Mouse (Mus musculus) cerebellum, adult 9-10 months (tissue): ENCODE data around the gene Ranbp3l.

Experiments
- DNase-seq: peaks from one replicate; pipeline ENCODE4 v3.0.0; 2022

Ranbp3l gene

DNA sequence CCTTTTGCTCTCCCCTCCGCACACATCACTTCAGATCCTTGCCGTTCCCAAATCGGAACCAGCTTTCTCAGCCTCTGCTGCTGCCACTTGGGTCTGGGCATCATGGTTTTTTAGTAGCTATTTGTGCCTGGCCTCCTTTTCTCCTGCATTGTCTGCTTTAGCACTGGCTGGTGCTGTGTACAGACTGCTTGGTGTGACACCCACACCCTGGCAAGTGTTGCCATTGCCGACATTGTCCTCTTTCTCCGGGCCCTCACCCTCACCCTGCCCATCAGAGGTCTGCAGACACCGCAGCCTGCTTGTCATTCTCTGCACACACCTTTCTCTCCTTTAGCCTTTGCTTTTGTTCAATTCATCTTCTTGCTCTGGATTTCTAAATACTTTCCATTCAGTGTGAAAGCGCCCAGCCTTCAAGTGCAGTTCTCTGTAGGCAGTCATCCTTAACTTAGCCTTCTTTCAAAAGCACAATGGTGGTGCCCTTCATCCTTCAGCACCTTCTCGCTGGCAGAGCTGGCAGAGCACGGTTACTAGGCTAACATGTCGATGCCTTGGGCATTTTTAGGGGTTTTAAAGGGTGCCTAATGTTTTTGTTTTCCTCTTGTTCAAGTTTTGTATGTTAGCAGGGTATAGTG is 132.8 kb downstream of the Ranbp3l start:
- no peak for DNase-seq

DNA sequence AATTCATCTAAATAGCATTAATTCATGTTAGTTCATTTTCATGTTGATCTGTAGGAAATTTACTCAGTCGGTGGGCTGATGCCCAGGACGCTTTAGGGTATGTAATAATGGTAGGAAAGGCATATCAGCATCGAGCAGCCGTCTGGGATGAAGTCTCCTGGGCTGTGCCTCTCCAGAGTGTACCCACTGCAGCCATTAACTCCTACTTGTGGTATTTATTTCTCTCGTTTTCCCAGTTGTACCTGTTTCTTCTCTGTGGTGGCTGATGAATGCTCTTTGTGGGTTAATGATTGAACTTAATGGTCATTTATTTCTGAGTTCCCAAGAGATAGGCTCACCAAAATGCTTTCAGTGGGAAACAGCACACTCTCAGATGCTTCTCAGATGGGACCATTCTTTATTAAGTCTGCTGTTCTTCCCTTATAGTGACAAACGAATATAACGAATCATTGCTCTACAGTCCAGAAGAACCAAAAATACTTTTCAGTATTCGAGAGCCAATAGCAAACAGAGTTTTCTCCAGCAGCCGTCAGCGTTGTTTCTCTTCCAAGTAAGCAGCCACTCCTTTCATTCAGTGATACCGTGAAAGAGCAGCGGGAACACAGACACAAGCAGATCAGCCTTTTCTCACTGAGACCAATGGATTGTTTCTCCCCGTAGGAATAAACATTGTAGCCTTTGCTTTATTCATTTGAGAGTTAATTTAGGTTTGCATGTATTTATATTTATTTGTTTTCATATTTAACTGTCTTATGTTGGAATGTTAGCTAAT is 138.7 kb downstream of the Ranbp3l start:
- DNase-seq = no peak

DNA sequence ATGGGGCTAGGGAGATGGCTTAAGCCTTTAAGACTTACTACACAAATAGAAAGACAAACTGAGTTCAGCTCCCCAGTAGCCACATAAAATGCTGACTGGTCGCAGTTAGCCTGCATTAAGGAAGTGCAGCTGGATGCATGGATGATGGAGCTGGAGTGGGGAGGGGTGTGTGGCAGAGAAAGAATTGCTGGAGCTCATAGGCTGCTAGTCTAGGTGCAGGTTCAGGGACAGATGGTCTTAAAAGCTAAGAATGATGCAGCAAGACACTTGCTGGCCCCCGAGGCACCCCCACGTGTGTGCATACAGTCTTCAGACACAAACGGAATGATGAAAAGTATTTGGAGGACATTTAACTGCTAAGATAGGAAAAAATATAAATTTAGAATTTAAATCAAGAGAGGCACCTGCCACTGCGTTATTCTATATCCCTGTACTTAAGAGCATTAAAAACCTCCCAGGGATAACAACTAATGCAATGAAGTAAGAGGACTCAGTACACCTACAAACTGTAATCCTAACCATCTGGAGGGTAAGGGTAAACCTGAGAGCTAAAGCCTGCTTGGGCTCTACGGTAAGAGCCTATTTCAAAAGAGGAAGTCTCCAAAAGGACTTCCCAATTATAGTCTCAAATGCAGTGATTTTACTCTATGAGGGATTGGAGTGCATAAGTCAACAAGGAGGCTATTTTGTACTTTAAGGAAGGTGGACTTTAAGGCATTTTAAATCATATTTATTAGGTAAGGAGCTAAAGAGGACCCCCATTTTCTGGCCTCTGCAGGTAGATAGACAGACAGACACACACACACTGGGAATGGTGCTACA is 143.0 kb downstream of the Ranbp3l start:
- DNase-seq = no peak

DNA sequence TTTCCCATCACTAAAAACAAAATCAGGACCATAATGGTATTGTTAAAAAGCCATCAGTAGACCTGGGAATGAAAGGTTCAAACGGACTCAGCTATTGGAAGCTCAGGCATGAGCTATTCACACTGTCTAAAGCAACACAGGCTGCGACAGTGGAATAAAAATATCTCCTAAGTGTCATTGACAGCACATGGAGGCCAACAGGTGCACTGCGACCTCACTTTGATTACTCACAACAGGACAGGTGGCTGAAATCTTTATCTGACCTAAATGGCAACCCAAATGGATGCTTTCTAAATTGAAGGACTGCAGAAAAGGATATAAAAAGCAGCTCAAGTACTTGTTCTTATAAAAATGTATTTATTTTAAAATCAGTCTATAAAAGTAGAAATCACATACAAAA is 143.9 kb downstream of the Ranbp3l start:
- DNase-seq = no peak

DNA sequence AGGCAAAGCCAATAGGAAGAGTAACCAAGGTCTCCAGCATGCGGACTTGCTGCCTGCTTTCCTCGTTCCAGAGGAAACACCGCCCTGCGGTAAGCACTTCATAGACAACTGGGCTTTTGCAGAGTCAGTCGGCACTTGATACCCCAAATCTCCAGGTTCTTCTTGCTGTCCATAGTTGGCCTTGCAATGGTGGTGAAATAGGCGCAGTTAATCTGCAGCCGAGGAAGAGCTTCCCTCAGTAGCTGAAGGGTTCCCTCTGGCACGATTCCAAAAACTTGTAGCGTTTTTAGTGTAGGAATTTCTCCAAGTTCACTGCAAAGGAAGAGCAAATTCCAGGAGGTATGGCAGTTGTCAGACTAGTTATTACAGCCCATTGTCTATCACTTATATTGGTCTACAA is 145.8 kb downstream of the Ranbp3l start:
- DNase-seq = no peak

DNA sequence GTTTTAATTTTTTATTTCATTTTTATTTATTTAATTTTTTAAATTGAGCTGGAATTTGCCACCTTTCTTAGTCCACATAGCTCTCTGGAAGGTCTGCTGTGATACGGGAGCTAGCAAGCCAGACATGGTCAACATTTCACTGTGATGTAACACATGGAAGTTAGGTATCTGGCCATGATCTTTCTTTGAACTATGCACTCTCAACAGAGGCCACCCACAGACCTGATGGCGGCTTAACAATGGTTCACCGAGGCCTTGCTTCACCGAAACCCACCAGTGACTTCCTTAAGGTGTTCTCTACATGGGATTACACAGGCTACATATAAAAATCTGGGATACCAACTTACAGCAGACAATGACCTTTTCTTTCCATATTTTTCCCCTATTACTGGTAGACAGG is 146.4 kb downstream of the Ranbp3l start:
- DNase-seq = no peak

DNA sequence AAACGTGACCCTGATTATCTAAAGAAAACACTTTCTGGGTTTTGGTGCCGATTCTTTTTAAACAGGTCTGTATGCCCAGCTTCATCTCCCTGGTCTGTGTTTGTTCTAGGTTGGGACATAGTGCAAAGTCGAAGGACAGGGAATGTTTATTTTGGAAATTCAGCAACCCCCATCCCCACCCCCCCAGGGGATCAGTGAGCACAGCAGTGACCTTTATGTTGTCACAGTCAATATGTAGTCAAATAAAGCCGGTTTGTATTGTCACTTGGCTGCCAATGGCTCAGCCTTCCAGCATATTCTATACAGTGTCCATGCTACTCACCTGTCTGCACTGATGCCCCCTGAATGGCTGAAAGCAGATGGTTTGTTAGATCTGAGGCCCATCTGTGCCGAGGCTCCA is 146.8 kb downstream of the Ranbp3l start:
- no peak for DNase-seq
